Mouse (Mus musculus) WW6 (cell line): ENCODE measurements around the gene C1qtnf5.

ENCODE experiments used
- DNase-seq: peaks from one replicate; pipeline ENCODE4 v3.0.0-alpha.2; 2013; ENCODE audit warnings: low read depth, low spot score

Gene C1qtnf5

GRCm38 (mm10) chr9:44078955-44079756 is 27.9 kb upstream of the C1qtnf5 start:
- no peak for DNase-seq

DNA sequence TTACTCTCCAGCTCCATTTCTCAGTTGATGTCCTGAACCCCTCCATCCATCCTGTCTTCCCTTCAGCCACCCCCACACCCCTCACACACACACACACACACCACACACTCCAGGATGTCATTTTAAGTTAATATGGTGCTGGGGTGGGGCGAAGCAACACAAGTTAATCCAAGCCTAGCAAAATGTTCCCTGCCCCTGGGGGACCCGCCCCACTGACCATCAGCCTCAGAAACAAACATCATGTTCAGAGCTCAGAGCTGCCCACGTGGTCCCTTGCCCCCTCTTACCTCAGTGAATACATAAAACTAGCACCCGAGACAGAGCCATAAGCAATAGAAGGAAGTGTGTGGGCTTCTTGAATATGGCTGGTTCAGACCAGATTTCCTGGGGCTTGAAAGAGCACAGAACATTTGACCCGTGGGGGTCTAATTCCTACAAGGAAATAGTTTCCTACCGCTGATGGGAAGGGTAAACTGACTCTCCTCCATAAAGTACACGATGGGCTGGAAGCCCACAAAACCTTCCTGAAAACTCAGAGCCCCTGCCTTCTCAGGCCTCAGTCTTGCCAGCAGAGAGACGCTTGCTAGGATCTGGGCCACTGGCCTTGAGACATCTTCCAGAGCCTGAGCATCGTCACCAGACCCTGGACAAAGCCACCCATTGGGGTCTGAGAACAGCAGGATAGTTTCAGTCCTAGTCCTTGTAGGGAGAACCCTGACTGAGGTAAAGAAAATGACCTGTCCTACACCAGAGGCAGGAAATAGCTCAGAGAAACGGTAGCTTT is 26.9 kb upstream of the C1qtnf5 start:
- no peak for DNase-seq

GRCm38 (mm10) chr9:44080953-44081352 is 26.1 kb upstream of the C1qtnf5 start:
- DNase-seq: no peak

- no peak for DNase-seq
These were observed 25.5 kb upstream of the C1qtnf5 start for GRCm38 (mm10) chr9:44081581-44081980.

DNA sequence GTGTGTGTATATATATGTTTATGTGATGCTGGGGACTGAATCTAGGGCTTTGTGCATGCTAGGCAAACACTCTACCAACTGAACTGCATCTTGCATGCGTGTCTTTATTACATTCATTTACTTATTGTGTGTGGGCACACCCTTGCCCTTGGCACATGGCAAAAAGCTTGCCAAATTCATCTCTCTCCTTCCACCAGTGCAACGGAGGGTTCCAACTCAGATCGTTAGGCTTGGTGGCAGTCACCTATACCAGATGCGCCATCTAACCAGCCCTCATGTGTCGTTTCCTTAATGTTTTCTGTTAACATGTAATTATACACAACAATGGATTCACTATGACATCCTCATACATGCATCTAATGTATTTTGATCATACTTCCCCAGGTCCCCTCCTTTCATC is 24.8 kb upstream of the C1qtnf5 start:
- DNase-seq: no peak

DNA sequence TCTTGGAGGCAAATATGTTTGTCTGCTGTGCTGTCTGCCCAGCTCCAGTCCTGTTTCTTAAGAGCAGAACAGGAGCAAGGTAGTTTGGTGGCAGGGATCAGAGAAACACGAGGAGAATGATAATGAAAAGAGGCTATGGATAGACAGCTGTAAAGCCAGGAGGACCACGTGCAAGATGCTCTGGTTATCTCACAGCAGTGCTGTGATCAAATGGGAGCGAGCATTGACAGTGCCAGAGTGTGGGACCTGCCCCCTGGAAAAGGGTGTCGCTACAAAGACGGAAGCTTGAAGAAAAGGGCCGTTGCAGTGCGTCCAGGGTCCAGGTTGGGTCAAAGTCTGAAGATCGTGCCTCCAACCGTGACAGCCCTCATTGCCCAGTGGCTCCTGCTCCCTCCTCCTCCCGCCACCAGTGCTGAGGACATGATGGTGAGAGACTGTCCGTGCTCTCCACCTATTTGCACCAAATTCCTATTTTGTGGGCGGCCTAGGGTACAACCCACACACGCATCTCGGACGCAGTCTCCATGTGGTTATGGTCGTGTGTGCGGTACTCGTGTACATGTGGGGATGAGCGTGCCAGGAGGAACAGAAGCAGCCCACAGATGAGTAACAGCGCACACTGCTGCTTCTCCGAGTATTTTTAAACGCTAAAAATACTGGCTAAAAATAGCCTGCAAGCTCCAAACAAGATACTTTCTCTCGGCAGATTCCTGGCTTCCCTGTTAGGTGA is 23.5 kb upstream of the C1qtnf5 start:
- DNase-seq: no peak

GRCm38 (mm10) chr9:44084236-44084635 is 22.8 kb upstream of the C1qtnf5 start:
- no peak for DNase-seq

- DNase-seq: no peak
These were observed 22.3 kb upstream of the C1qtnf5 start for GRCm38 (mm10) chr9:44084659-44085229.

DNA sequence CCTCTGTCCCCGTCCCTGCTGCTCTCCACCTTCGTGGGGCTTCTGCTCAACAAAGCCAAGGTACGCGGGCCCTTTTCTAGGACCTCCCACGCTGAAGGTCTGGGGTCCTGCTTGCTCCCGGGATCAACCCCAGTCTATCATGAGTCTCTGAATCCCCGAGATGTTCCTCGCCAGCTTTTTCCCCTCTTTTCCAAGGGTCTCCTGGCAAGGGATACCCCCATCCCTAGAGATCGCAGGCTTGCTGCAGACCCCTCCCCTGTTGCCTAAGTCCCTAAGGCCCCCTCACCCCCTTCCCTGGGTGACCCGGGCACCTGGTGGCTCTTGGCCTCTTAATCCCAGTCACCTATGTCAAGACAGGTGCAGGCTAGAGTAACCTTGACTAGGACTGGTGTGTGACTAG is 21.8 kb upstream of the C1qtnf5 start:
- DNase-seq: no peak

- DNase-seq: no peak
These were observed 21.0 kb upstream of the C1qtnf5 start for GRCm38 (mm10) chr9:44085741-44086665.

DNA sequence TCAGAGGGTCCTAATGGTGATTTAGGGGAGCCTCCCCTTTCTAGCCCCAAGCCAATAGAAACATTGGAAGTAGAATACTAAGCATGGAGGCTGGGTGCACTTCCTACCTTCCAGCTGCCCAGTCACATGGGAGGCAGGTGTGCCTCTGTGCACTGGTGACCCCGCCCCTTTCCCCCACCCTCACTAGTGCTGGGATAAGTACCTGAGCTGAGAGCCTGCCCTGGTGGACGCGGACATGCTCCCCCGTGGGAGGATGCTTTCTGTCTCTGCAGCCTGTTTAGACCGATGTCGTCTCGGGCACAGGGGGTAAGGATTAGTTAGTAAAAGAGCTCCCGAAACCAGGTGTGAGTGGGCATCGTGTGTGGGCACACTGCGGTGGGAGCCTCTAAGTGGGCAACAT is 20.1 kb upstream of the C1qtnf5 start:
- DNase-seq: no peak

- no peak for DNase-seq
These were observed 19.1 kb upstream of the C1qtnf5 start for GRCm38 (mm10) chr9:44087761-44088455.

DNA sequence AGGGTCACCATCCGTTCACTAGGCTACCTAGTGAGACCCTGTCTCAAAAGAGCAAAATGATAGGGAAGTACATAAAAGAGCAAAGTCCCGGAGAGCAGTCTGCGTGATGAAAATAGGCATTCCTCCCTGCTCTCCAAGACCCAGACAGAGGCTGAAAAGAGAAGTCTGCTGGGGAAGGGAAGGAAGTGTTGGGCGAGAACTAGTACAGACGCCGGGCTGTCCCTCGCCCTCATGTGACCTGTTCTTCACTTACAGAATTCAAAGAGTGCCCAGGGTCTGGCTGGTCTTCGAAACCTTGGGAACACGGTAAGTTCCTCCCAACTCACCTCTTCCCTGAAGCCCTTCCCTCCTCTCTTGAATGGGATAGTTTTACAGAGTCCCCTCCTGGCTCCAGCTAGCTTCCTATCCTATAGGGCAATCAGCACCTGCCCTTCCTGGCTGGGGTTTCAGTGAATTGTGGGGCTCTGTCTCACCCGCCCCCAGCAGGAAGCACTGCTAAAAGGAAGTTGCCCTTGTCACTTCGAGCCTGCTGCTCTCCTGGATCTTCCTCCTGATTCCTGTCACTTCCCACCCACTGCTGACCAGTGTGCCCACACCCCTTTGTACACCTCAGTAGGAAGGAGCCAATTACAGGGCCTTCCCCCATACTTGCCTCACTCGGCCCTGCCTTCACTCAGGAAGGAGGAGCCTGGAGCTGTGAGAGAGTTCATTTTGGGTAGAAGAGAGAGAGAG is 18.0 kb upstream of the C1qtnf5 start:
- DNase-seq: no peak

DNA sequence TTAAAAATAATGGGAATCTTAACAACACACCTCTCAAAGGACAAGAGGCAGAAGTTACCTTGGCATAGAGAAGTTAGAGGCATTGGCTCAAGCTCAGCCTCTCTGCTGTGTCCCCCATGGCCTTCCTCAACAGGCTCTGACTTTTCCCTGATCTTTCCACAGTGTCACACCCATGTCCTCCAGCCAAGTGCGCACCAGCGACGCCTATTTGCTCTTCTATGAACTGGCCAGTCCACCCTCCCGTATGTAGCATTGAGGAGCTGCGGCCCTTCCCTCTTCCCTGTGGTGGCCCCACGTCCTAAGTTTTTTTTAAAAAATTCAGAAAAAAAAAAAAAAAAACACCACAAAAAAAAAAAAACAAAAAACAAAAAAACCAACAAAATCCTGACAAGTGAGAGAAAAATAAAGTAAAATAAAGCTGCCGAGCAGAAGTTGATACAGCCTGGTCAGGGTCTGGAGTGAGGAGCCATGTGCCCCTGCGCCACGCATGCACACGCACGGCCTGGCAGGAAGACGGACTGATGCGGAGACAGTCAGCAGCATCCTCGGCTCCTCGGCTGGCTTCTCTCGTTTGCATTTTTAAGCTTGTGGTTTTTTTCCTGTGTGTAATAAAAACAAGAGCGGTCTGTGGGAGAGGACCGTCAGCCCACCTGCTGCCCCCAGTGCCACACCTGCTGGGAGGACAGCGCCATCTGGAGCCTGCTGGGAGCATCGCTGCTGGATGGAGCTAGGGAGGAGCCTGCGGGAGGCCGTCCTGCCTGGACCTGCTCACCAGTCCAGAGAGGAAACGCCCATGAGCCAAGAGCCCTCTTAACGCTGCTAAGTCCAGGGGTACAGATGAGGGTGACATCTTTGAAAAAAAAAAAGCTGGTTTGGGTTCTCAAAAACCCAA is 13.2 kb upstream of the C1qtnf5 start:
- no peak for DNase-seq

GRCm38 (mm10) chr9:44094737-44095136 is 12.3 kb upstream of the C1qtnf5 start:
- DNase-seq: no peak

- no peak for DNase-seq
These were observed 11.3 kb upstream of the C1qtnf5 start for GRCm38 (mm10) chr9:44095781-44096180.

- no peak for DNase-seq
These were observed 10.5 kb upstream of the C1qtnf5 start for GRCm38 (mm10) chr9:44096536-44096935.

DNA sequence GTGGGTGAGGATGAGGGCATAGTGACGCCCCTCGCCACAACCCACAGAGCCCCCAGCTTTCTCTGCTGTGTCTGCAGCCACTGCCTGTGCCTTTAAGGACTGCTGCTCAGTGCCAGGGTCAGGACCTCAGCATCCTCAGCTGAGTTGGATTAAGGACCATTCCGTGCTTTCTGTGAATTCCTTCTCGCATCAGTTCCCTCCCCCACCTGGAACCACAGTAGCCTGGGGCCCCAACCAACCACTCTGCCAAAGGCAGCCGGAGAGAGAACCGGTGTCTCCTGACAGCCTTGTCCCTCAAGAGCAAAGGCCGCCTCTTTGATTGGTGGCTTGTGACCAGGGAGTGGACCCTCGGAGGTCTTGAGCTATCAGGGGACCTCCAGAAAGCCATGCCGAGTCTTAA is 5.6 kb upstream of the C1qtnf5 start, which contains the start of gene Mfrp:
Gene Mfrp (plus strand): TSS at position 240 of the 400 bp plus-strand sequence.
- no peak for DNase-seq
